Mouse (Mus musculus) lung, postnatal 4 days (tissue): ENCODE data around the gene Rbms2.
"Not testable (repeated sequence)": the region's sequence is repeated elsewhere in the genome, so short reads cannot be mapped to it uniquely, and the experiment has no call there.

Experiments used
- DNase-seq, 2 experiments: peaks; one replicate each; pipeline ENCODE4 v3.0.0; 2021

Rbms2 gene

DNA sequence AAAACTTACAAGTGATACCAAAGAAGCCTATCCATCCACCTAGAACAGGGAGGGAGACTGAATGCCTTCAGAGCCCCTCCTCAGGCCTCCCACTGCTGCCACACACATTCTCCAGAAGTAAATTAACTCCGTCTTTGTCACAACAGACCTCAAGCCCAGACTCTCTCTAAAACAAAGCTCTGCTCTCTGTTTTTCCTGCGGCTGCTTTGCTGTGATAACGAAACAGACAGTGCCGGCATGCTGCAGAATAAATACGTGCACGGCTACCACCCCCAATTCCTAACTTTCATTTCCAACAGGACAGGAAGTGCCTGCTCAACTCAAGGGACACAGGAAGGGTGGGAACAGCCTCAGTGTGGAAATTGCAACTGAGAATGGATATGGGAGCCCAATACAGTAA is at the start of gene Rbms2:
Gene Rbms2 (minus strand): TSS at position 309 of the 400 bp plus-strand sequence.
- peak; percentile 51 to 62 for DNase-seq

DNA sequence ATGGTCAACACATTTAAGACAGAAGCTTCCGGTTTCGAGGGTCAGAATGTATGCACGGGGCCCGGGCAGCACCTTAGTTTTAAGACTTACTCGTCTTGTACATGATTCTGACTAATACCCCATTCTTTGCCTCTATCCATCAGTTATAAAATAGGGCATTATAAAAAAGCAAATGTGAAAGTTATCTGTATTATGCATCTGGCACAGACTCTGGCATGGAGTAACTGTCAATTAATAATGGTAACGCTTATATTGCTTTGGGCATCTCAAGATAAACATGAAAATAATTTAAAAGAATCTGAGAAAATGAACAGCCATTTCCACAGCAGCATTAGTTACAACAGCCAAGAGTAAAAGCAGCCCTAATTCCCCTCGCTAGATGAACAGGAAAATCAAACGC is 47.9 kb upstream of the Rbms2 start:
- DNase-seq, result no peak

DNA sequence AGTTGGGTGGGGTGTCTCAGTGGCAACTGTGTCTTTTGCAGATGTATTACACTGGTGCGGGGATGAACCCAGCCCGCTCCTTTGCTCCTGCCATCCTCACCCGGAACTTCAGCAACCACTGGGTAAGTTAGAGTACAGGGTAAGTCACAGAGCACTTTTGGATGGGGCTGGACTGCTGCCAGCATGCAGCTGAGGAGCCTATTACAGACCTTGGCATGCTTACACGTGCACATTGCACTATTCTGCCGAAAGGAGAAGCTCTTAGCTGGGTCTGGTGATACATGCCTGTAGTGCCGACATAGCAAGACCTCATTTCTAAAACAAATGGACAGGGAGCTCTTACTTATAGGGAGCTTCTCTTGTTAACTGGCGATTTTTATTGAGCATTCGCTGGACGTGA is 47.5 kb upstream of the Rbms2 start:
- DNase-seq, result no peak

DNA sequence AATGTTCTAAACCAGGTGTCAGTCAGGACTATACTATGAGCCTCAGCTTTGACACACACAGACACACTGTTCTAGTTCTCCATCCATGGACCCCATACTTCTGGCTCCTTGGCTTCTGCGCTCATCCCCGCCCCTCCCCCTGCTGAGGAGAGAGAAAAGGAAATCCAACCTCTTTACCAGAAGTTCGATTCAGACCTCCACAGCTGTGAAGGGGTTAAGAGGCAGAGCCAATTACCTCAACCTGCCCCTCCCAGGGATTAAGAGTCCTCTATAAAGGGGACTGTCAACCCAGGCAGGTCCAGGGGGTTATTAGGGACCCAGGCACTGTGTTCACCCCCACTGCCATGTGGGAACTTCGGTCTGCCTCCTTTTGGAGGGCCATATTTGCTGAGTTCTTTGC is 45.4 kb upstream of the Rbms2 start, which contains the start of gene Mip:
Gene Mip (plus strand): TSS at position 301 of the 400 bp plus-strand sequence.
- DNase-seq, result no peak

DNA sequence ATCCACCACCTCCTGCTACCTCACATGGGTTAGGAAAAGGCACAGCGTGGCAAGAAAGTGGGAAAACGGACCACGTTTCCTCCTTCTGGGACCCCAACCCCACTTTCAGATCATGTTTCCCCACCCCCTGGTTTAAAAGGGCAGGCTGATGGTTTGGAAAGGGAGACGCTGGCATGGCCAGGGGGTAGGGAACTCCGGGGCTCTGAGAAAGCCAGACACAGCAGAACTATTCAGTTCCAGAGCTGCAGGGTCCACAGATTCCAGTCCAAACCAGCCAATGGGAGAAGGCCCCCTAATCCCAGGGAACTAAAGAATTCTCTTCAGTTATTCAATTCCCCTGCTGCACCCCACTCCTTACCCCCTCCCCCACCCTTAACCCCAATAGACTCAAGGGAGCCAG is 45.0 kb upstream of the Rbms2 start:
- DNase-seq, result no peak

DNA sequence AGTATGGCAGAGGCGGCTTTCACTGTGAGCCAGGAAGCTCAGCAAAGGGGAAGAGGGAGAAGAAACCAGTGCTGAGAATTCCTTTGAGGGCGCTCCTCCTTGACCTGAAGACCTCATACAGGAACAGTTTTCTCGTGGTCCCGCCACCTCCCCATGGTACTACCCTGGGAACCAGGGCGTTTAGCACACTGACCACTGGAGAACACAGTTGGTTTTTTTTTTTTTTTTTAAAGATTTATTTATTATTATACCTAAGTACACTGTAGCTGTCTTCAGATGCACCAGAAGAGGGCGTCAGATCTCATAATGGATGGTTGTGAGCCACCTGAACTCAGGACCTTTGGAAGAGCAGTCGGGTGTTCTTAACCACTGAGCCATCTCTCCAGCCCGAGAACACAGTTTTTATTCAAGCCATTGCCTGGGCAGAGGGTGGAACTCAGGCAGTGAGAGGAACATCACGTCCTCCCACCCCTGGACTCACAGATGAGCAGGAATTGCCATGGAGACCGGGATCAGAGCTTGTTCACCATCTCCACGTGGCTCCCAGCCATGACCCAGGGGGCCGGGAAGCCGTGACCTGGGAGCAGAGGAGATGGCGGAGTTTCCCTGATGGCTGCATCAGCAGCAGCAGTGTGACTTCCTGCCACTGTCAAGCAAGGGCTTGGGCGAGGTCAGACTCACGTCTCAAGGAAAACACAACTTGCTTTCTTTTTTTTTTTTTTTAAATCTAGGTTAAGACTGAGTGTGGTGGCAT is 41.6 kb upstream of the Rbms2 start:
- DNase-seq, result no peak

DNA sequence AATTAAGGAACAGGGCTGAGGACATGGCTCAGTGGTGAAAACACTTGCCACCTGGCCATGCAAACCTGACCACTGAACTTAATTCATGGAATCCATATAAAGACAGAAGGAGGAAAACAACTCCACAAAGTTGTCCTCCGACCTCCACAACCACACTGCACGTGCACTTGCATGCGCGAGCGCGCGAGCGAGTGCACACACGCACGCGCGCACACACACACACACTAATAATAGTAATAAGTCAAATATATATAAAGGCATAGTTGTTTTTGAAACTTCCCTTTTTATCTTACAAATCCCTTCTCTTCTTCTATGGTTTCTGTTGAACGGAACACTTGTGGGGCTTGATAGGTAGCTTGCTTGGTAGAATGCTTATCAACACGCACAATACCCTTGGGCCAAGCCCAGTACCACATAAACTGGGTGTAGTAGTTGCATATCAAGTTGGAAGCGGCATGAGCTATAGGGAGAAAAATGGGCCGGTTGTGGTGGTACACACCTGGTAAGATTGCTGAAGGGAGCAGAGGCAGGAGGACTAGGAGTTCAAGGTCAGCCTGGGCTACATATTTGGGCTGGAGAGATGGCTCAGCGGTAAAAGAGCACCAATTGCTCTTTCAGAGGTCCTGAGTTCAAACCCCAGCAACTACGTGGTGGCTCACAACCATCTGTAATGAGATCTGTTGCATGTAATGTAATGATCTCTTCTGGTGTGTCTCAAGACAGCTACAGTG is 38.5 kb upstream of the Rbms2 start:
- no peak for DNase-seq

DNA sequence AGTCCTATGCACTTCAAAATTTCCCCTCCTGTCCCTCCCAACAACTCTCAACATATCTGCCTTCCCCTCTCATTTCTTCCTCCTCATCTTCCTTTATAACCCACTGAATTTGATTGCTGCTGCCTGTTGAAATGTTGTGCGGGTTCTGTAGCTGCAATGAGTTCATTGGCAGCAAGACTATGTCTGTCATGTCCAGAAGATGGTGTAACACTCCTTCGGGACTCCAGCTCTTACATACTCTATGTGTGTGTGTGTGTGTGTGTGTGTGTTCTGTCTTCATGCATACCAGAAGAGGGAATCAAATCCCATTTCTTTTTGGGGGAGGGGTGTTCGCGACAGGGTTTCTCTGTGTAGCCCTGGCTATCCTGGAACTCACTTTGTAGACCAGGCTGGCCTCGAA is 34.9 kb upstream of the Rbms2 start:
- DNase-seq, result no peak

DNA sequence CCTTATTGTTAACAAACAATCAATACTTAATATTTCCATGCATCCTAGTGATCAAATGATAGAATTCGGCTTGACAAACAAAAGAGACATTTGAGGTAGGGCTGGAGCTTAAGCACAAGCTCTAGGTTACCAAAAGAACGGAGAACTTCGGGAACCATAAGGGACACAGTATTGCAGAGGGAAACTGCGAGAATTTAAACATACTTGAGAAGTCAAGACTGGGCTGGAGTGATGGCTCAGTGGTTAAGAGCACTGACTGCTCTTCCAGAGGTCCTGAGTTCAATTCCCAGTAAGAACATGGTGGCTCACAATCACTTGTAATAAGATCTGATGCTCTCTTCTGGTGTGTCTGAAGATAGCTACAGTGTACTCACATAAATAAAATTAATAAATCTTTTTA is 34.0 kb upstream of the Rbms2 start:
- DNase-seq, result not testable (repeated sequence)

DNA sequence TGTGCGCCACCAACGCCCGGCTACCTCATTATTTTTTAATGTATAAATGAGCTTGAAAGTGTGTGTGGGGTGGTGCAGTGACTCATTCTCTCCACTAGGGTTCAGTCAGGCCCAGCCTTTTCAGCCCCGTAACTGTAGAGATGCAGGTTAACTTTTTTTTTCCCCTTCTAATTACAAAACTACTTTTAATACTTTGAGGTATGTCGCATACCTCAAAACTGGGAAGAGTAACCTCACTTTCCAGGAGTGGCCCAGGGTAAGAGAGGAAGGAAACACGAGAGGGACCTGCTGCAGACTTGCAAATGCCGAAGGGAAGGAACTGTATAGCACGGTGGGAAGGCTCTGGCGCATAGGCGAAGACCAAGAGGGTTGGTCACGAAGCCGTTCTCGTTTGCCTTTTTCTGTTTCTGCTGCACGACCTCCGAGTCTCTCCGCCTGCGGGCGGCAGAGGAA is 32.8 kb upstream of the Rbms2 start:
- peak; percentile 54 to 76 for DNase-seq

DNA sequence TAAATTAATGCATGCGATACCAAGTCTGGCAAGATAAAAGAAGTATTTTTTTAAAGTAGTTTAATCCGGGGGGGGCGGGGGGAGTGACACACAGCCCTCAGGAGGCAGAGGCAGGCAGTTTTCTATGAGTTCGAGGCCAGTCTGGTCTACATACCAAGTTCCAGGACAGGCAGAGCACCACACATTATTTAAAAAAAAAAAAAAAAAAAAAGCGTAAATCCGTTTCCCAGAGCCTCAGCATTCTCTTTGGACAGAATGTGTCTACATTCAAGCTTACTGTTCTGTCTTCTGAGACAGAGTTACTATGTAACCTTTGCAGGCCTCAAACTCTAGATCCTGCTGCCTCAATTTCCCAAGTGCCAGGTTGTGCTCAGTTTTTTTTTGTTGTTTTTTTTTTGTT is 32.1 kb upstream of the Rbms2 start:
- DNase-seq, result no peak

DNA sequence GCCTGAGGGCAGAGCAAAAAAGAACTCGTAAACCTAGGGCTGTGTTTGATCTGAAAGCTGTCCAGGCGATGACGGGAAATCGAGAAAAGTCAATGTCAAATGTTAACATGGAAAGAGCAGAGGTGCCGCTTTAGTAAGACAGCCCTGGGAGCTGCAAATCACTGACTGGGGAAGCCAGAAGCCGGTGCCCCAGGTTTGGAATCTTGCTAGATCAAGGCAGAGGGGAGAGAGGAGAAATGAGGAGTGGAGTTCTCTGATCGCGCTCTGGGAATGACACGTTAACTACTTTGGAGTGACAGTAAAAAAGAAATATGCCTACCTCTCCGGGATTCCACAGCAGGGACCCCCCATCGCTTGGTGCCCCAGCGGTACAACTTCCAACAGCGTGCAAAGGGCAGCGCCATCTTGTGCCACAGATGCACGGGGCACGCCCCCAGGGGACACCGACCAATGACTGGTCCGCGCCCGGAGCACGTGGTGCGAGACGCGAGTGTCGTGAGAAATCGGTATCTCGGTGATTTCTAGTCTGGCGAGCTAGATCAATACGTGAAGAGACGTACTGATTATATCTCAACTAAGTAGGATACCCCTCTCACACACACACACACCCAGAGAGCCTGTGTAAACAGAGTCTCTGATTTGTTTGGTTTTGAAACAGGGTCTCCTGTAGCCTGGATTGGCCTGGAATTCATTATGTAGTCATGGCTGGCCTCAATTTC is 31.5 kb upstream of the Rbms2 start, which contains the start of gene Spryd4:
Gene Spryd4 (minus strand): TSS at position 418 of the 719 bp plus-strand sequence.
- DNase-seq, result peak; percentile 90 to 91

DNA sequence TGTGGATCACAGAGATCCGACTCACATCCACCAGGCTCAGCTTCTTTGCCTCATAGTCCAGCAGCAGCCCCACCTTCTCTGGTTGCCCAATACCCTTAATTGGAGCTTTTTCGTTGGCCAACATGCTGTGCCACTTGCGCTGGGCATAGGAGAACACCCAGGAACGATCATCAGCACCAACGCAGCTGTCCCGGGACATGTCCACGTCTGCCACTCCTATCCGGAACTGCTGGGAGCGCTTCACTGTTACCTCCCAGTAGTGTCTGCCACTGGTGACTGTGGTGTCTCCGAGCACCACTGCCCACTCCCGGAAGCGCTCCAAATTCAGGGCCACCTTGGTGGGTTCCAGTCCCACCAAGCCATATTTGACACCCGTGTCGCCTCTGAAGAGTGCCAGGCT is 30.9 kb upstream of the Rbms2 start:
- peak in 1 of 2 experiments; percentile 22 for DNase-seq

DNA sequence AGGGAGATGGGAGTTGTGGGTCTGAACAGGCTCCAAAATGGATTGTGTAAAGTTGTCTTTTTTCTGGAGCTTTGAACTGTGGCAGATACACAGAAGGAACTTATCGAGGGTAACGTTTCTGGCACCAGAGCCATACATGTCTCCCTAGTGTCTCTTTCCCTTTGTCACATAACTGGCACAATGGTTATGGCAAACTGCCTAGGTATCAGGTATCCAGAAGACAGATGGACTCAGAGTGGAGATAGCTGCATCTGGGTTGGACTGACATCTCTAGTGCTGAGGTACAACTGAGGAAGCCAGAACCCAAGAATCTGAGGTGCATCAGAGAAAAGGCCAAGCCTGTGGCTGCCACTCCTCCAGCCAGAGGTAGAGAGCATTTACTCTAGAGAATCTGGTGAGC is 30.0 kb upstream of the Rbms2 start:
- no peak for DNase-seq

DNA sequence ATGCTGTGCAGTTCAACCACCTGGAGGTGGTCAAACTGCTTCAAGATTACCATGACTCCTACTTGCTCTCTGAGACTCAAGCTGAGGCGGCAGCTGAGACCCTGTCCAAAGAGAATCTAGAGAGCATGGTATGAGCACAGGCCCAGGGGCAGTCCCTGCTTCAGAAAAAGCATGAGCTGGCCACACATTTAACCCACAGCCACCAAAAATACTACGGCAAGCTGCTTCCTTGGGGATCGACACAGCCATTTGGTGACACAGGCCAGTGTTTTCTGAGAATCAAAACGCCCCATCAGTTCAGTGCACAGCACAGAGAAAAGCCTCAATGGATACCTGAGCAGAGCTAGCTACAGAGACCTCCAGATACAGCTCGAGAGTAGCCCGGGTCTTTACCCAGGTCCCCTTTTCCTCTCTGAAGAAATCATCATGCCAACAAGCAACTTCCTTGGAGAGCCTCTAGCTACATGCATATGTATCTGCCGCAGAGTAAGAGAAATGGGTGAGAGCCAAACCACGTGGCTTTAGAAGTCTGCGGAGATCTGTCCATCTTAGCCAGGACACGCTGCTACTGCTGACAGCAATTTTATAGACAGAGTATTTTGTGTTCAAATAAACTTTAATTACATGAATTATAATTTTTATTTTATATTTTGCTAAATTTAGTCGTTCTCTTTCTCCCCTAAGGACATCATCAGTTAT is 29.4 kb upstream of the Rbms2 start:
- DNase-seq, result no peak

DNA sequence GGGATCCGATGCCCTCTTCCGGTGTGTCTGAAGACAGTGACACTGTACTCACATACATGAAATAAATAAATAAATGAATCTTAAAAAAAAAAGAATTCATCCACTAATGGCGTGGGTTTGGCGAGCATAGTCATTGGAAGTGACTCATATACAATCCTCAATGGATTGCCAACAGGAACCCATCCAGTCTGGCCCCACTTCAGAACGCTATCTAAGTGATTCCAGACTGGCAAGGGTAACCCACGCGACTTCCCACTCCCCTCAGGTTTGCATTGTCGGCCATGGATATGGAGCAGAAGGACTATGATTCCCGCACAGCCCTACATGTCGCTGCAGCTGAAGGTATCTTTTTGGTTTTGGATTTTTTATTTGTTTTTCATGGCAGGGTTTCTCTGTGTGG is 28.2 kb upstream of the Rbms2 start:
- no peak for DNase-seq

DNA sequence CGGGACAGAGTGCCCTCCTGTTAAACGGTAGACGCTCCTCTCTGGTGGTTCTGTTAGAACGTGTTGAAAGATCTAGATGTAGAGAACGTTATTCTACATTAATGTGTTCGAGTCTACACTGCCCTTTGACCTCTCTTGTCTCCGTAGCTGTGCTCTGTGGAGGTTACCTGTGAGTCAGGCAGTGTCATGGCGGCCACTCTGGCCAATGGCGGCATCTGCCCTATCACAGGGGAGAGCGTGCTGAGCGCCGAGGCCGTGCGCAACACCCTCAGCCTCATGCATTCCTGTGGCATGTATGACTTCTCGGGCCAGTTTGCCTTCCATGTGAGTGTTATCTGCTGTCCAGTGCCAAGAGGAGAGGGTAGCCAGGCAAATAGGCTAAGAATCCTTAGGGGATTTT is 24.8 kb upstream of the Rbms2 start:
- no peak for DNase-seq

DNA sequence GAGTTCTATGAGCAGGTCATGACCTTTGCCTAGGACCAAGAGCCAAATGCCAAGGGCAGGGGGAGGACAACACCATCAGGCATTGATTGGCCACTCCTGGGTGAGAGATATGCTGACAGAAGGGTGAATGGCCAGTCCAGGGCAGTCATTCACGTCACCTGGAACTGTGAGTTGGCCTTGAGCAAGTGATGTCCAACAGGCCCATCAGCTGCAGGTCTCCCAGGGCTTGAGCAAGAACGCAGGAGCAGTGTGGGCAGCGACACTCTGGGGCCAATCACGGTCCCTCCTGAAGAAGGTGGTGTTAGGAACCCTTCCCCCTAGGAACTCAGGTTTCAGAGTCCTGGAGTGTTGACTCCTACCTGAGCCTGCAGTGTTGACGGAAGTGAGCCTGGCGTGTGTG is 21.8 kb upstream of the Rbms2 start:
- DNase-seq, result no peak

DNA sequence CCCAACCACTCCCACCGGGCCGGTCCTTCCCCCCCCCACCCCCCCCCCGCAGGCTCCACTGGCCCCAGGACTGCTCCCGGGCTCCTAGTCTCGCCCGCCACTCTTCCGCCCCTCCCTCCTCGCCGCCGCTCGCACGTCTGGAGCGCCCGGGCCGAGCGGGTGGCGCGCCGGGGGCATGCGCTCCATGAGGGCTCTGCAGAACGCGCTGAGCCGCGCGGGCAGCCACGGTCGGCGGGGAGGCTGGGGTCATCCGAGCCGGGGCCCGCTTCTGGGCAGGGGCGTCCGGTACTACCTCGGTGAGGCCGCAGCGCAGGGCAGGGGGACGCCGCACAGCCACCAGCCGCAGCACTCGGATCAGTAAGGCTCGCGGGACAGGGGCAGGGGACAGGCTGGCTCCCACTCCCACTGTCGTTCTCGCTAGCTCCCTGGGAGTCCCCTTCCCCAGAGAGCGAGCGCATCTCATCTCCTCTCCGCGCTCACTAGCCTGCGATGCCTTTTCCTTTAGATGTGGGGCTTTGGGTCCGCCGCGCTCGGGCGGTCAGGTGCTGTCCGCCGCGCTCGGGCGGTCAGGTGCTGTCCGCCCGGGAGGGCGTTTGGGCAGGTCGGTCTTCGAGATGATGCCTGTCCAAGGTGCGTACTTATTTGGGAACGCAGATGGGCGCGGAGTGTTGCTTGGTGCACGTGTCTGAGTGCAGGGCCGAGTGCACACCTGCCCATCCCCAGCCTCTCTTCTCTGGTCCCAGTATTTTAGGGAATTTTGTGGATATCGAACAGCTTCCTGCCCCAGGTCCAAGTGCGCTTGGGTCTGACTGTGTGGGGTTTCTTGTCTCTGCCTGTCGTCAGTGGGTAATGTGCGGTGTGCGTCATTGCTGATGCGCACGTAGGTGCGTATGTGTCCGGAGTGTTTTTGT is 14.7 kb upstream of the Rbms2 start:
- no peak for DNase-seq

DNA sequence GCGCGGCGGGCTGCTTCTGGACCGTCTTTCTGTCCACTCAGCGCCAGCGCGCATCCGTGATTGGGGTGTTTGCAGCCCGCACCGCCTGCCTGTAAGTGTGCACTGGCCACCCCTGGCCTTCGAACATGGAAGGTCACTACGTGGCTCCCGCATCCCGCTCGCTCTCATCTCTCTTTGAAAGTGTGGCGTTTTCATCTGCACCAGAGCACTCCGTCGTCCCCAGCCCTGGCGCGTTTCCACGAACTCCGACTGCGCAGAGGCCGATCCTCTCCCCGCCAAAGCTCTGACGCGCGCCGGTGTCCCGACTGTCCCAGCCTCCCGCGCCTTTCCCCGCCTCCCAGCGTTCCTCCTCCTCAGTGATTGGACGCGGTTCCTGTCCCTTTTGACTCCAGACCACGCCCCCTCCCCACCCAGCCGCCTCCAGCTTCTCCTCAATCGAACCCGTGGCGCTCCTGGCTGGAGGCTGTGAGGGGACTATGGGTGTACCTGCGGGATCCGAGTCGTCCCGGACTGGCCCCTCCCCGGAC is 14.0 kb upstream of the Rbms2 start, which contains the start of gene Gls2:
Gene Gls2 (plus strand): TSS at position 434 of the 527 bp plus-strand sequence.
- peak; percentile 96 to 97 for DNase-seq

DNA sequence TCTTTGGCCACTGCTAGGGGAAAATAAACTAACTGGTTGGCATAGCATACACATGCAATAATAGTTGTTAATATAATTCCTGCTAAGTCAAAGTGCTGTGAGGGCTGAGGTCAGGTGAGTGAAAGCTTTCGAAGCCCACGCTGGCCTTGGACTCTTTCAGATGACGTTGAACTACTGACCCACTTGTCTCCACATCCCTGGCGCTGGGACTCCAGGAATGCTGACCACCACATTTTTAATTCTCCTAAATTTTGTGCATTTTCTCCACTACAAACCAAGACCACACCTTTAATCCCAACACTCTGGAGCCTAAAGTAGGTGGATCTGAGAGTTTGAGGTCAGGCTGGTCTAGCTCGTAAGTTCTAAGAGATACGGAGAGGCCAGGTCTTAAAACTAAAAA is 13.0 kb upstream of the Rbms2 start:
- no peak for DNase-seq
